Mouse (Mus musculus) neural tube, embryonic 14.5 days (tissue): ENCODE measurements around the gene Fcrl5. TPM values are rescaled to one million over a fixed set of nuclear protein-coding genes. Genes with fewer than 3 reads are reported as not detected.

ENCODE experiments used
- ATAC-seq: fragments of 200-750 bp; cut with Nextera tagmentation; 2 replicates; pipeline ENCODE4 v1.8.0; 2017; ENCODE audit warnings: low read depth, mild to moderate bottlenecking, moderate TSS enrichment, moderate library complexity
- H3K27ac ChIP-seq: fragments of 300-500 bp; sonication (generic); 2 replicates; pipeline ENCODE4 v1.5.1; 2014; ENCODE audit warnings: low read depth, mild to moderate bottlenecking, control low read depth, low read length, moderate library complexity, mixed read lengths
- H3K27me3 ChIP-seq: fragments of 300-500 bp; sonication (generic); 2 replicates; pipeline ENCODE4 v1.6.1; 2014; ENCODE audit warnings: low read length; ENCODE audit not compliant: control insufficient read depth, insufficient read depth
- H3K36me3 ChIP-seq: fragments of 300-500 bp; sonication (generic); 2 replicates; pipeline ENCODE4 v1.6.1; 2014; ENCODE audit warnings: low read length, mixed read lengths; ENCODE audit not compliant: control insufficient read depth, insufficient read depth
- H3K4me1 ChIP-seq: fragments of 300-500 bp; sonication (generic); 2 replicates; pipeline ENCODE4 v1.6.1; 2014; ENCODE audit warnings: low read length; ENCODE audit not compliant: control insufficient read depth, insufficient read depth
- H3K4me2 ChIP-seq: fragments of 300-500 bp; sonication (generic); 2 replicates; pipeline ENCODE4 v1.6.1; 2014; ENCODE audit warnings: mild to moderate bottlenecking, low read depth, low read length, control low read depth
- H3K4me3 ChIP-seq: fragments of 300-500 bp; sonication (generic); 2 replicates; pipeline ENCODE4 v1.5.1; 2014; ENCODE audit warnings: low read depth, low read length, control low read depth, mixed read lengths
- H3K9ac ChIP-seq: fragments of 300-500 bp; sonication (generic); replicated peaks from 2 replicates; pipeline ENCODE4 v1.6.1; 2014; ENCODE audit warnings: low read depth, mild to moderate bottlenecking, control low read depth, low read length, mixed read lengths
- H3K9me3 ChIP-seq: fragments of 300-500 bp; sonication (generic); 2 replicates; pipeline ENCODE4 v1.6.1; 2016; ENCODE audit warnings: low read length; ENCODE audit not compliant: control insufficient read depth
- whole genome bisulfite sequencing: fragments of 180-500 bp; shearing (Covaris S2); extraction: QIAGEN DNeasy Blood & Tissue Kit; methylation state at CpG from one replicate; pipeline ENCODE4 v1.1.7; 2014; 5-methylcytosine and 5-hydroxymethylcytosine counted together
- polyA plus RNA-seq: library from polyadenylated mRNA; unstranded; fragments of >200 nt; fragmentation: Nextera tagmentation; extraction: Ambion mirVana; gene quantifications from 2 replicates; pipeline ENCODE4 v1.2.1, GENCODE M21; 2014

Fcrl5 gene
- polyA plus RNA-seq, 1 experiment from 2014 or later = not detected

GRCm38 (mm10) chr3:87533667-87534378 is 98.2 kb downstream of the Fcrl5 start:
- Histone ChIP-seq H3K27ac (no peak overlapping the region), H3K36me3 (peaks cover 65% of the 10 kb centered on the region), H3K27me3 (no peaks in the 10 kb centered on the region), H3K9me3 (no peaks in the 10 kb centered on the region), H3K4me3 (no peak overlapping the region), H3K4me2 (no peak overlapping the region), H3K9ac (no peak overlapping the region), H3K4me1 (no peaks in the 10 kb centered on the region)
- 92% methylated on average over 7 of the region's 7 CpGs for WGBS
- no peak for ATAC-seq

GRCm38 (mm10) chr3:87538034-87538433 is 102.5 kb downstream of the Fcrl5 start:
- Histone ChIP-seq H3K4me1 (no peaks in the 10 kb centered on the region), H3K9me3 (no peaks in the 10 kb centered on the region), H3K4me3 (no peak overlapping the region), H3K9ac (no peak overlapping the region), H3K27ac (no peak overlapping the region), H3K27me3 (no peaks in the 10 kb centered on the region), H3K36me3 (peaks cover 38% of the 10 kb centered on the region; the same call in 1 of the 2 replicates), H3K4me2 (no peak overlapping the region)
- ATAC-seq = no peak
- WGBS = 87% methylated on average over 10 of the region's 10 CpGs

- no peaks in the 10 kb centered on the region for H3K9me3 ChIP-seq
- no peaks in the 10 kb centered on the region for H3K27me3 ChIP-seq
- H3K36me3 ChIP-seq = peaks cover 25% of the 10 kb centered on the region; the same call in 1 of the 2 replicates
- no peak overlapping the region for H3K4me2 ChIP-seq
- WGBS = 73% methylated on average over 11 of the region's 11 CpGs
- H3K4me3 ChIP-seq = no peak overlapping the region
- H3K4me1 ChIP-seq = no peaks in the 10 kb centered on the region
- no peak overlapping the region for H3K27ac ChIP-seq
- ATAC-seq = no peak
- H3K9ac ChIP-seq = no peak overlapping the region
Observed at GRCm38 (mm10) chr3:87540028-87540675, 104.6 kb downstream of the Fcrl5 start.

GRCm38 (mm10) chr3:87540714-87541113 is 105.1 kb downstream of the Fcrl5 start:
- H3K9me3 ChIP-seq = no peaks in the 10 kb centered on the region
- no peak overlapping the region for H3K4me2 ChIP-seq
- no peak overlapping the region for H3K27ac ChIP-seq
- no peak overlapping the region for H3K9ac ChIP-seq
- WGBS = 21% methylated on average over 8 of the region's 8 CpGs
- ATAC-seq = no peak; the same call in 1 of the 2 replicates
- H3K27me3 ChIP-seq = no peaks in the 10 kb centered on the region
- no peaks in the 10 kb centered on the region for H3K4me1 ChIP-seq
- H3K36me3 ChIP-seq = peaks cover 19% of the 10 kb centered on the region; the same call in 1 of the 2 replicates
- no peak overlapping the region for H3K4me3 ChIP-seq

GRCm38 (mm10) chr3:87542481-87543215 is 107.1 kb downstream of the Fcrl5 start:
- H3K4me2 ChIP-seq = no peak overlapping the region
- no peaks in the 10 kb centered on the region for H3K27me3 ChIP-seq
- H3K4me3 ChIP-seq = no peak overlapping the region
- peaks cover 4% of the 10 kb centered on the region; the same call in 1 of the 2 replicates for H3K36me3 ChIP-seq
- no peak for ATAC-seq
- no peak overlapping the region for H3K9ac ChIP-seq
- H3K4me1 ChIP-seq = no peaks in the 10 kb centered on the region
- H3K9me3 ChIP-seq = no peaks in the 10 kb centered on the region
- WGBS = 30% methylated on average over 7 of the region's 7 CpGs
- no peak overlapping the region for H3K27ac ChIP-seq

GRCm38 (mm10) chr3:87545554-87545953 is 110.0 kb downstream of the Fcrl5 start:
- no peak for ATAC-seq

GRCm38 (mm10) chr3:87546291-87546721 is 110.7 kb downstream of the Fcrl5 start:
- no peak overlapping the region for H3K4me3 ChIP-seq
- no peaks in the 10 kb centered on the region for H3K9me3 ChIP-seq
- no peak overlapping the region for H3K9ac ChIP-seq
- WGBS = 85% methylated on average over 10 of the region's 10 CpGs
- no peaks in the 10 kb centered on the region for H3K4me1 ChIP-seq
- H3K36me3 ChIP-seq = no peaks in the 10 kb centered on the region
- no peak overlapping the region for H3K27ac ChIP-seq
- H3K4me2 ChIP-seq = no peak overlapping the region
- H3K27me3 ChIP-seq = no peaks in the 10 kb centered on the region
- no peak for ATAC-seq

More at GRCm38 (mm10) chr3:87545554-87545953, 110.0 kb downstream of the Fcrl5 start:
- no peak overlapping the region for H3K4me3 ChIP-seq
- no peak overlapping the region for H3K9ac ChIP-seq
- 87% methylated on average over 3 of the region's 3 CpGs for WGBS
- H3K9me3 ChIP-seq = no peaks in the 10 kb centered on the region
- no peak overlapping the region for H3K27ac ChIP-seq
- H3K4me1 ChIP-seq = no peaks in the 10 kb centered on the region
- no peaks in the 10 kb centered on the region for H3K27me3 ChIP-seq
- H3K36me3 ChIP-seq = no peaks in the 10 kb centered on the region
- H3K4me2 ChIP-seq = no peak overlapping the region

- no peak overlapping the region for H3K4me3 ChIP-seq
- H3K27ac ChIP-seq = no peak overlapping the region
- H3K36me3 ChIP-seq = no peaks in the 10 kb centered on the region
- no peak overlapping the region for H3K4me2 ChIP-seq
- 24% methylated on average over 14 of the region's 14 CpGs for WGBS
- no peaks in the 10 kb centered on the region for H3K27me3 ChIP-seq
- no peaks in the 10 kb centered on the region for H3K4me1 ChIP-seq
- no peaks in the 10 kb centered on the region for H3K9me3 ChIP-seq
- ATAC-seq = no peak
- no peak overlapping the region for H3K9ac ChIP-seq
Observed at GRCm38 (mm10) chr3:87549908-87550307, 114.3 kb downstream of the Fcrl5 start.
